Mouse (Mus musculus): ENCODE results near the gene Gsdmc4. TPM values are rescaled to one million over a fixed set of nuclear protein-coding genes. Genes with fewer than 3 reads are reported as not detected.

Gene Gsdmc4
- total RNA-seq, 2 experiments from 2014 or later = not detected

Other genes with a start within 250 kb of the Gsdmc4 start
- gene Gsdmc2, start 67.1 kb downstream of the Gsdmc4 start, total RNA-seq (2021) = not detected
- gene Gsdmc3, start 33.7 kb downstream of the Gsdmc4 start, total RNA-seq (2021) = not detected
- gene Fam49b, start 148.2 kb upstream of the Gsdmc4 start, total RNA-seq (2021) = 10 to 100 TPM; 25.8 to 40.7 TPM

Measured in gastrocnemius, postnatal 25 days (tissue).